Mouse (Mus musculus) thymus, adult 2 months (tissue): ENCODE measurements around the gene Kazald1.

Experiments used
- CTCF ChIP-seq: fragments of 200-500 bp; IDR thresholded peaks from 2 replicates; pipeline ENCODE4 v1.5.1; 2012; ENCODE audit warnings: mild to moderate bottlenecking, control low read depth, low read length, moderate library complexity, borderline replicate concordance; ENCODE audit not compliant: control insufficient read depth, poor library complexity, insufficient read depth; ENCODE audit errors: extremely low read depth
- POLR2A ChIP-seq: fragments of 200-500 bp; IDR thresholded peaks from 2 replicates; pipeline ENCODE4 v1.6.1; 2012; ENCODE audit warnings: mild to moderate bottlenecking, low read length, control low read depth, moderate library complexity; ENCODE audit not compliant: control insufficient read depth, poor library complexity, insufficient read depth; ENCODE audit errors: extremely low read depth

DNA sequence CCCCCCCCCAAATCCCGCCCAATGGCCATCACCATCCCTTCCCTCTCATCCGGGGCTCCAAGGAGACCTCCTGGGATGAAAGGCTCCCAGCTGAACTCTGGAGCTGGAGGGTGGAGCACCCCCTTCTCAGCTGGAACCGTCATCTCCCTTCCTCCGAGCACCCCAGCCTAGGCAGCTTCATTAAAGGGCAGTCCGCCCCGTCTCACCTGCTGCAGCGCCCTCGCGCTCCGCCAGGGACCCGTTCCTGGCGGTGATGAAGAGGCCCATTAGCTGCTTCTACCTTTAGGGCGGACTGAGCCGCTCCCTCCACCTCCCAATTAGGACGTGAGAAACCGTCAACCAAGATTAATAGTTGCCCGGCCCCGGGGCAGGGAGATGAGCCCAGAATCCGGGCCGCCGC lies 9.8 kb upstream of the Kazald1 start:
- no peak for TF ChIP-seq CTCF
- no peak for TF ChIP-seq POLR2A
